Comparison of ENCODE assay signal across 22 mouse cellular contexts in genomic region chr15:25546185-25546584, GRCm38 (mm10).
DNase-seq lines count a peak whose midpoint lies in the region; ATAC-seq and TF ChIP-seq lines count a peak whose summit lies in the region.
"Had no signal": no experiment of that assay in that cellular context is flagged by ENCODE, and none has a peak within 500 bp of the region (broad histone marks: within the 10 kb centered on the region; RNA-seq: fewer than 3 reads in every experiment).

No protein-coding gene starts in this region.

- 63% methylated on average over 4 of the region's 4 CpGs for WGBS in heart, embryonic 11.5 days (ENCODE audit: insufficient replicate concordance)
- WGBS in kidney, postnatal 0 days: 15% methylated on average over 4 of the region's 4 CpGs
- 67% methylated on average over 4 of the region's 4 CpGs for WGBS in hindbrain, embryonic 10.5 days

- no peak for ATAC-seq in heart, embryonic 11.5 days (replicated peaks; ENCODE audit: insufficient number of reproducible peaks, low FRiP score, low TSS enrichment)
- no peak for ATAC-seq in kidney, postnatal 0 days (replicated peaks; ENCODE audit: low FRiP score, low read depth)
- ATAC-seq: activated CD4-positive, CD25-positive, alpha-beta regulatory T cell, adult 4 months; inflammation-experienced regulatory T-cells, adult 6 months; Patski had no signal

- no peak overlapping the region for H3K9ac ChIP-seq in heart, embryonic 11.5 days (ENCODE audit: low read depth, low read length)
- no peak overlapping the region for H3K9ac ChIP-seq in kidney, postnatal 0 days (ENCODE audit: low read depth, low read length)
- H3K9ac ChIP-seq: midbrain, embryonic 12.5 days; neural tube, embryonic 13.5 days had no signal

- peak; percentile 91 for DNase-seq in heart, adult 11 months
- peak; percentile 64 for DNase-seq in kidney, postnatal 0 days (ENCODE audit: low spot score)
- no peak for DNase-seq in kidney, postnatal 25 days
- peak; percentile 36 for DNase-seq in Muller cell, postnatal 12 days (ENCODE audit: inconsistent ontology term)
- peak; percentile 59 for DNase-seq in fibroblast of lung, adult 2 months (ENCODE audit: low read depth)
- DNase-seq in urinary bladder, postnatal 10 days (ENCODE audit: low spot score): no peak
- no peak for DNase-seq in hindbrain, embryonic 10.5 days (ENCODE audit: low spot score)
- DNase-seq: adrenal gland, postnatal 36 days; B cell, adult 2 months; cerebellum, adult 9-11 months; gastrocnemius, postnatal 10 days; layer of hippocampus, postnatal 36 days; lung, adult 2 months; right cerebral cortex, postnatal 14 days had no signal

- no peaks in the 10 kb centered on the region for H3K9me3 ChIP-seq in heart, embryonic 11.5 days (replicated peaks; ENCODE audit: control insufficient read depth, low read length)
- no peaks in the 10 kb centered on the region for H3K9me3 ChIP-seq in kidney, postnatal 0 days (replicated peaks; ENCODE audit: low read length)
- H3K9me3 ChIP-seq in hindbrain, embryonic 10.5 days: no peaks in the 10 kb centered on the region
- H3K9me3 ChIP-seq: midbrain, embryonic 12.5 days; neural tube, embryonic 13.5 days had no signal

- H3K36me3 ChIP-seq in heart, embryonic 11.5 days (ENCODE audit: control insufficient read depth, insufficient read depth, low read length): no peaks in the 10 kb centered on the region
- H3K36me3 ChIP-seq in kidney, postnatal 0 days (ENCODE audit: insufficient read depth, low read length): no peaks in the 10 kb centered on the region
- no peaks in the 10 kb centered on the region for H3K36me3 ChIP-seq in hindbrain, embryonic 10.5 days
- H3K36me3 ChIP-seq: midbrain, embryonic 12.5 days; neural tube, embryonic 13.5 days had no signal

- no peak overlapping the region for H3K27ac ChIP-seq in heart, embryonic 11.5 days (ENCODE audit: low read depth, low read length)
- no peak overlapping the region for H3K27ac ChIP-seq in kidney, postnatal 0 days
- H3K27ac ChIP-seq in hindbrain, embryonic 10.5 days: no peak overlapping the region
- H3K27ac ChIP-seq: macrophage; midbrain, embryonic 12.5 days; neural tube, embryonic 13.5 days had no signal

- no peak overlapping the region for H3K4me2 ChIP-seq in heart, embryonic 11.5 days
- no peak overlapping the region for H3K4me2 ChIP-seq in kidney, postnatal 0 days (ENCODE audit: low read length)
- H3K4me2 ChIP-seq: liver, embryonic 11.5 days; midbrain, embryonic 12.5 days; neural tube, embryonic 13.5 days had no signal

- H3K4me3 ChIP-seq in heart, embryonic 11.5 days (ENCODE audit: low read depth, low read length): no peak overlapping the region
- H3K4me3 ChIP-seq in kidney, postnatal 0 days (replicated peaks; ENCODE audit: low read depth, low read length): no peak overlapping the region
- no peak overlapping the region for H3K4me3 ChIP-seq in hindbrain, embryonic 10.5 days
- H3K4me3 ChIP-seq: midbrain, embryonic 12.5 days; neural tube, embryonic 13.5 days had no signal

- H3K4me1 ChIP-seq in heart, embryonic 11.5 days (ENCODE audit: control insufficient read depth, insufficient read depth, low read length): no peaks in the 10 kb centered on the region
- 0 out of 2 replicates have a peak, but pooled peaks cover 4% of the 10 kb centered on the region for H3K4me1 ChIP-seq in kidney, postnatal 0 days (replicated peaks; ENCODE audit: insufficient read depth, low read length)
- H3K4me1 ChIP-seq in hindbrain, embryonic 10.5 days (replicated peaks): no peaks in the 10 kb centered on the region
- H3K4me1 ChIP-seq: midbrain, embryonic 12.5 days; neural tube, embryonic 13.5 days had no signal

- H3K27me3 ChIP-seq in heart, embryonic 11.5 days (ENCODE audit: control insufficient read depth, insufficient read depth, low read length): peaks cover 6% of the 10 kb centered on the region
- H3K27me3 ChIP-seq in kidney, postnatal 0 days (ENCODE audit: insufficient read depth, low read length): no peaks in the 10 kb centered on the region
- no peaks in the 10 kb centered on the region for H3K27me3 ChIP-seq in hindbrain, embryonic 10.5 days (ENCODE audit: insufficient read depth, poor library complexity, severe bottlenecking)
- H3K27me3 ChIP-seq: midbrain, embryonic 12.5 days; neural tube, embryonic 13.5 days; Patski had no signal

- TF ChIP-seq CTCF in kidney, postnatal 0 days (IDR thresholded peaks at IDR 0.05; ENCODE audit: low read depth): no peak

Comparison
In these comparisons a context has a peak if more than half of its experiments do, and no peak if none do; other contexts are left out.
1. DNase-seq: peak in heart, adult 11 months (single experiment), kidney, postnatal 0 days (single experiment), Muller cell, postnatal 12 days (single experiment) and fibroblast of lung, adult 2 months (single experiment); none in kidney, postnatal 25 days (0 of 2), urinary bladder, postnatal 10 days (single experiment) and hindbrain, embryonic 10.5 days (single experiment).